Mouse (Mus musculus): ENCODE results near the gene Pgp. TPM values are rescaled to one million over a fixed set of nuclear protein-coding genes. Genes with fewer than 3 reads are reported as not detected.

The Pgp gene
- polyA plus RNA-seq, 1 experiment, result 31.6 TPM

DNA sequence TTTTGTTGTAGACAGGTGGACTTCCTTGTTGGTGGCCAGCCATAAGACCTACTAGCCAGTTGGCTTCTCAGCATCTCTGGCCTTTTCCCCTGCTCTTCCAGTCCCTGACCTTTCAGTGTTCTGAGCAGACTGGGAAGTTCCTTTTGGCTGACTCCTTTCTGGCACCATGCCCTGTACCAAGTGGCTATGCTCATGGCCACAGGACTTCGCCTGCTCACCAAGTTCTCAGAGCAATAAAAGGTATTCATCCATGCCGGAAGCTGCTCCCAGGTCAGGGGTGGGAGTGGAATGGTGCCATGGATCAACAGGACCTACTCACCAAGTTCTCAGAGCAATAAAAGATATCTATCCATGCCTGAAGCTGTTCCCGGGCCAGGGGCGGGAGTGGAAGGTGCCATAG is 2.3 kb downstream of the Pgp start:
- Histone ChIP-seq H3K27me3 (ENCODE audit: control insufficient read depth, insufficient read depth, low read length) (no peaks in the 10 kb centered on the region), H3K4me1 (ENCODE audit: control insufficient read depth, insufficient read depth, insufficient read length) (peaks cover 12% of the 10 kb centered on the region), H3K36me3 (ENCODE audit: control insufficient read depth, insufficient read depth, low read length) (peaks cover 14% of the 10 kb centered on the region), H3K4me3 (ENCODE audit: extremely low read depth, insufficient read depth, insufficient read length) (no peak overlapping the region), H3K27ac (ENCODE audit: insufficient read depth, low read length) (no peak overlapping the region)
- no peak for TF ChIP-seq POLR2A (IDR thresholded peaks at IDR 0.05; ENCODE audit: low read depth, low read length)
- no peak for TF ChIP-seq CTCF (IDR thresholded peaks at IDR 0.05; ENCODE audit: extremely low read depth, insufficient read depth, insufficient read length, insufficient replicate concordance)
- WGBS, result 87% methylated on average over 4 of the region's 4 CpGs
- DNase-seq (ENCODE audit: low read depth in 1 of 2, low spot score in 2 of 2), result no peak

DNA sequence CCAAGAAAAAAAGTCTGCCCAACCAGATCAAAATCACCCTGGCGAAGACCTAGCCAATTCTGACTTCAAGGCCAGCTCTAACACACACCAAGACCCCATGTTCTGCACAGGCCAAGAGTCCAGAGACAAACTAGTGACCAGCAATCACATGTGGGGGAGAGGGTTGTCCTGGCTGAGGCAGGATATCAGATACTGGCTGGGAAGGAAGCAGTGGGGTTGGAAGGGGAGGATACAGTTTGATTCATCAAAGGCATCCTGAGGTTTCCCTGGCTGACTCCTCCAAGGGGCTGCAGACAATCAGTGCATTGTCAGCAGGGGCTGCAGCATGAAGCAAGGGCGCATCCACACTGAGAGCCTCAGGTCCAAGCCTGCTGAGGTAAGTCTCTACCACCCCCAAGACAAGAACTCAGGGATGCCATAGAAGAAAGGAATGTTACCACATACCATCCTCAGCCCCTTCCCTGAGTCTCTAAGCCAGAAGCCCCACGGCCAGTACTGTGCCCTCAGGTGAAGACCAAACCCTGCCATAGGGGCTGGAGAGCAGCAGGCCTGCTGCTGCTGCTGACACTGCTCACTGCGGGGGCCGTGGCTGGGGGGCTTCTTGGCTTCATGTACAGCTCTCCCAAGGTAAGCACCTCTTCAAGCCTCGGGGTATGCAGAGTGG is 3.6 kb downstream of the Pgp start, which contains the start of gene Bricd5:
Gene Bricd5 (plus strand): TSS at position 273 of the 664 bp plus-strand sequence.
- Histone ChIP-seq H3K36me3 (ENCODE audit: control insufficient read depth, insufficient read depth, low read length) (peaks cover 14% of the 10 kb centered on the region), H3K4me1 (ENCODE audit: control insufficient read depth, insufficient read depth, insufficient read length) (peaks cover 15% of the 10 kb centered on the region), H3K27ac (ENCODE audit: insufficient read depth, low read length) (no peak within 1 kb of the TSS), H3K4me3 (ENCODE audit: extremely low read depth, insufficient read depth, insufficient read length) (no peak within 1 kb of the TSS), H3K27me3 (ENCODE audit: control insufficient read depth, insufficient read depth, low read length) (no peaks in the 10 kb centered on the region)
- TF ChIP-seq POLR2A (IDR thresholded peaks at IDR 0.05; ENCODE audit: low read depth, low read length) (no peak), CTCF (IDR thresholded peaks at IDR 0.05; ENCODE audit: extremely low read depth, insufficient read depth, insufficient read length, insufficient replicate concordance) (no peak)
- no peak for DNase-seq (ENCODE audit: low read depth in 1 of 2, low spot score in 2 of 2)
- whole genome bisulfite sequencing, result 94% methylated on average over 6 of the region's 6 CpGs

GRCm38 (mm10) chr17:24474557-24474956 is 4.4 kb downstream of the Pgp start:
- Histone ChIP-seq H3K27me3 (ENCODE audit: control insufficient read depth, insufficient read depth, low read length) (no peaks in the 10 kb centered on the region), H3K27ac (ENCODE audit: insufficient read depth, low read length) (no peak overlapping the region), H3K4me1 (ENCODE audit: control insufficient read depth, insufficient read depth, insufficient read length) (peaks cover 15% of the 10 kb centered on the region), H3K36me3 (ENCODE audit: control insufficient read depth, insufficient read depth, low read length) (peaks cover 14% of the 10 kb centered on the region), H3K4me3 (ENCODE audit: extremely low read depth, insufficient read depth, insufficient read length) (no peak overlapping the region)
- no peak for DNase-seq (ENCODE audit: low read depth in 1 of 2, low spot score in 2 of 2)
- TF ChIP-seq CTCF (IDR thresholded peaks at IDR 0.05; ENCODE audit: extremely low read depth, insufficient read depth, insufficient read length, insufficient replicate concordance) (no peak), POLR2A (IDR thresholded peaks at IDR 0.05; ENCODE audit: low read depth, low read length) (no peak)
- WGBS, result 90% methylated on average over 5 of the region's 5 CpGs

DNA sequence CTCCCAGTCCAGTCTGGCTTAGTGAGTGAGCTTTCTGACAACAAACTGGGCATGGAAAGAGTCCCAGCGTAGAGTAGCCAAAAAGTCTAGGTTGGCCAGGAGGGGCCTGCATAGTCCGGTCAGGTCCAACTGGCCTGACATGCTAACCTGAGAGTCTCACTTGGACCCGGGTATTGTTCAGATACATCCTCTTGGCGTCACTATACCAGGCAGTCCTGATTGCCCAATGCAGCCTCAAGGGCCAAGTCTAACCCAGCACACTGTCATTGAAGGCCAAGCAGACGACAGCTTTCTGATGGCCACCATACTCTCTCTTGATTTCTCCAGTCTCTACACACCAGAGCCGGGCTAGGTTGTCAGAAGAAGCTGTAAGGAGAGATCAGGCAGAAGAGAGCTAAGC is 5.4 kb downstream of the Pgp start:
- Histone ChIP-seq H3K27me3 (ENCODE audit: control insufficient read depth, insufficient read depth, low read length) (no peaks in the 10 kb centered on the region), H3K27ac (ENCODE audit: insufficient read depth, low read length) (no peak overlapping the region), H3K4me1 (ENCODE audit: control insufficient read depth, insufficient read depth, insufficient read length) (peaks cover 15% of the 10 kb centered on the region), H3K4me3 (ENCODE audit: extremely low read depth, insufficient read depth, insufficient read length) (no peak overlapping the region), H3K36me3 (ENCODE audit: control insufficient read depth, insufficient read depth, low read length) (peaks cover 14% of the 10 kb centered on the region)
- no peak for TF ChIP-seq POLR2A (IDR thresholded peaks at IDR 0.05; ENCODE audit: low read depth, low read length)
- DNase-seq (ENCODE audit: low read depth in 1 of 2, low spot score in 2 of 2), result no peak
- WGBS, result 93% methylated on average over 6 of the region's 6 CpGs

GRCm38 (mm10) chr17:24476022-24476776 is 6.0 kb downstream of the Pgp start:
- Histone ChIP-seq H3K27me3 (ENCODE audit: control insufficient read depth, insufficient read depth, low read length) (no peaks in the 10 kb centered on the region), H3K36me3 (ENCODE audit: control insufficient read depth, insufficient read depth, low read length) (peaks cover 14% of the 10 kb centered on the region), H3K4me1 (ENCODE audit: control insufficient read depth, insufficient read depth, insufficient read length) (peaks cover 10% of the 10 kb centered on the region), H3K27ac (ENCODE audit: insufficient read depth, low read length) (no peak overlapping the region), H3K4me3 (ENCODE audit: extremely low read depth, insufficient read depth, insufficient read length) (no peak overlapping the region)
- 94% methylated on average over 10 of the region's 10 CpGs for WGBS
- no peak for DNase-seq (ENCODE audit: low read depth in 1 of 2, low spot score in 2 of 2)
- TF ChIP-seq CTCF (IDR thresholded peaks at IDR 0.05; ENCODE audit: extremely low read depth, insufficient read depth, insufficient read length, insufficient replicate concordance) (no peak), POLR2A (IDR thresholded peaks at IDR 0.05; ENCODE audit: low read depth, low read length) (no peak)

DNA sequence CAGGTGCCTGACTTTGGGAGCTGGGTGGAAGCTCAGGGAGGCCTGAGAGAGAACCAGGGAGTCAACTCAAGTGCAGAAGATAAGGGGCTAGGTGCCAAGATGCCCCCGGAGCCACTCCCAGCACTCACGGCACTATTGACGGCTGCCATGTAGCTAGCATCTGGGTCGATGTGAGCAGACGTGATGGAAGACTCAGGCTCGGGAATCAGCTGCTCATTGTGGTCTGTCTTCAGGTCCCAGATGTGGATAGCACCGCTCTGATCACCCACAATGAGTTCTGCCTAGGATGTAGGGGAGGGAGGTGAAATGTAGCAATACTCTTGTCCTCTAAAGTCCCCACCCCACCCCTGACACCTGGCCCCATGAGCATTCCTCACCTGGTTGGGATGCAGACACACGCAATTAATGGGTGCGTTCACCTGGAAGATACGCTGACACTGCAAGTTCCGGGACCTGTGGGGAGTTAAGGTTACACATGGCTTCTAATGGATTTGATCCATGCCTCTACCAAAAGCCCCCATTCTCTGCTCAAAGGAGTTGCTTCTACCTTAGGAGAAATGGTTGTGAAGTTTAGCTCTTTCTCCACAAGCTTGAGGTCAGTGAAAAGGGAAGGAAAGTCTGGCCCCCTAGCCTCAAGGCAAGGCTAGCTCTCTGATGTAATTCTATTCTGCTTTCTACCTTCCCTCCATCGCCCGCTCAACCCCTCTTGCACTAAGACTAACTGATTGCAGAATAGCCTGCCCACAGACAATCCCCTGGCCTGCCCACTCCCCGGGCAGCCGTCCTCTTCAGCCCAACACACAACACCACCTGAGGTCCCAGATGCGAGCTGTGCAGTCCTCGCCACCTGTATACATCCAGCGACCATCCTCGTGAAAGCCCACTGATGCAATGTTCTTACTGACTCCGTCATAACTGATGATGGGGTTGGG is 7.1 kb downstream of the Pgp start:
- peaks cover 3% of the 10 kb centered on the region; the same call in 1 of the 2 replicates for H3K4me1 ChIP-seq (ENCODE audit: control insufficient read depth, insufficient read depth, insufficient read length)
- H3K27ac ChIP-seq (ENCODE audit: insufficient read depth, low read length), result no peak overlapping the region
- TF ChIP-seq POLR2A (IDR thresholded peaks at IDR 0.05; ENCODE audit: low read depth, low read length) (no peak), CTCF (IDR thresholded peaks at IDR 0.05; ENCODE audit: extremely low read depth, insufficient read depth, insufficient read length, insufficient replicate concordance) (no peak)
- 91% methylated on average over 20 of the region's 20 CpGs for WGBS
- DNase-seq (ENCODE audit: low read depth in 1 of 2, low spot score in 2 of 2), result no peak
- H3K4me3 ChIP-seq (ENCODE audit: extremely low read depth, insufficient read depth, insufficient read length), result no peak overlapping the region
- H3K36me3 ChIP-seq (ENCODE audit: control insufficient read depth, insufficient read depth, low read length), result peaks cover 14% of the 10 kb centered on the region
- no peaks in the 10 kb centered on the region for H3K27me3 ChIP-seq (ENCODE audit: control insufficient read depth, insufficient read depth, low read length)
